Comparison of ENCODE assay signal across 8 mouse cellular contexts in genomic region chr11:51605602-51606446, GRCm38 (mm10). TPM values are rescaled to one million over a fixed set of nuclear protein-coding genes. Genes with fewer than 3 reads are reported as not detected.
A peak's percentile ranks its signal among the peaks of the same experiment; 100 is the strongest.
DNase-seq lines count a peak whose midpoint lies in the region; ATAC-seq and TF ChIP-seq lines count a peak whose summit lies in the region.

No protein-coding gene starts in this region.

- H3K27ac ChIP-seq in heart, embryonic 15.5 days = peak overlapping the region; percentile 93
- H3K27ac ChIP-seq in liver, postnatal 0 days (ENCODE audit: low read depth) = peak overlapping the region; percentile 96
- H3K27ac ChIP-seq in neural tube, embryonic 14.5 days (ENCODE audit: low read depth, low read length) = peak overlapping the region; percentile 93

- peaks cover 41% of the 10 kb centered on the region for H3K36me3 ChIP-seq in heart, embryonic 15.5 days
- peaks cover 45% of the 10 kb centered on the region for H3K36me3 ChIP-seq in liver, postnatal 0 days (replicated peaks; ENCODE audit: insufficient read depth, low read length)
- H3K36me3 ChIP-seq in neural tube, embryonic 14.5 days (ENCODE audit: control insufficient read depth, insufficient read depth, low read length) = peaks cover 45% of the 10 kb centered on the region

- WGBS in heart, embryonic 15.5 days = under 1% methylated on average over 76 of the region's 81 CpGs
- 1% methylated on average over 73 of the region's 81 CpGs for WGBS in liver, postnatal 0 days (ENCODE audit: insufficient replicate concordance)
- under 1% methylated on average over 79 of the region's 81 CpGs for WGBS in neural tube, embryonic 14.5 days

- DNase-seq in c-Kit-negative CD71-positive TER-119-positive erythroid progenitor cells, embryonic 14.5 days (ENCODE audit: low read depth, low spot score) = peak; percentile 76
- peak; percentile 56 for DNase-seq in fibroblast of lung, adult 2 months (ENCODE audit: low read depth)
- DNase-seq in kidney, postnatal 25 days = peak; percentile 93 to 97
- peak; percentile 92 for DNase-seq in liver, postnatal 0 days
- peak; percentile 91 for DNase-seq in testis, postnatal 10 days (ENCODE audit: low spot score)

- H3K9me3 ChIP-seq in heart, embryonic 15.5 days (replicated peaks) = no peaks in the 10 kb centered on the region
- no peaks in the 10 kb centered on the region for H3K9me3 ChIP-seq in liver, postnatal 0 days (ENCODE audit: low read length)
- no peaks in the 10 kb centered on the region for H3K9me3 ChIP-seq in neural tube, embryonic 14.5 days (ENCODE audit: control insufficient read depth, low read length)

- ATAC-seq in CD4-positive, CD25-positive, alpha-beta regulatory T cell, adult 4 months = peak; percentile 68
- ATAC-seq in heart, embryonic 15.5 days (replicated peaks; ENCODE audit: insufficient number of reproducible peaks, insufficient read depth, low FRiP score, low read depth) = peak; percentile 78
- ATAC-seq in liver, postnatal 0 days = peak; percentile 73
- ATAC-seq in neural tube, embryonic 14.5 days (ENCODE audit: low read depth) = peak; percentile 54

- peak overlapping the region; percentile 98 for H3K9ac ChIP-seq in heart, embryonic 15.5 days
- H3K9ac ChIP-seq in liver, postnatal 0 days (replicated peaks) = peak overlapping the region; percentile 98
- H3K9ac ChIP-seq in neural tube, embryonic 14.5 days (replicated peaks; ENCODE audit: low read depth, low read length) = peak overlapping the region; percentile 99

- no peak for TF ChIP-seq EP300 in liver, postnatal 0 days (IDR thresholded peaks at IDR 0.05; ENCODE audit: low read depth)

- peak overlapping the region; percentile 83 for H3K4me2 ChIP-seq in heart, embryonic 15.5 days
- H3K4me2 ChIP-seq in liver, postnatal 0 days (ENCODE audit: low read depth, low read length) = peak overlapping the region; percentile 82
- peak overlapping the region; percentile 61 for H3K4me2 ChIP-seq in neural tube, embryonic 14.5 days (ENCODE audit: low read depth, low read length)

- TF ChIP-seq CTCF in liver, postnatal 0 days (IDR thresholded peaks at IDR 0.05; ENCODE audit: low read depth) = no peak

- no peaks in the 10 kb centered on the region for H3K27me3 ChIP-seq in heart, embryonic 15.5 days
- H3K27me3 ChIP-seq in liver, postnatal 0 days (ENCODE audit: insufficient read depth, low read length) = no peaks in the 10 kb centered on the region
- no peaks in the 10 kb centered on the region for H3K27me3 ChIP-seq in neural tube, embryonic 14.5 days (ENCODE audit: control insufficient read depth, insufficient read depth, low read length)

- peak overlapping the region; percentile 95 for H3K4me3 ChIP-seq in heart, embryonic 15.5 days
- peak overlapping the region; percentile 95 for H3K4me3 ChIP-seq in liver, postnatal 0 days (ENCODE audit: low read depth, low read length)
- H3K4me3 ChIP-seq in neural tube, embryonic 14.5 days (ENCODE audit: low read depth, low read length) = peak overlapping the region; percentile 98

- H3K4me1 ChIP-seq in heart, embryonic 15.5 days (replicated peaks) = peaks cover 32% of the 10 kb centered on the region
- H3K4me1 ChIP-seq in liver, postnatal 0 days (ENCODE audit: insufficient read depth) = peaks cover 27% of the 10 kb centered on the region
- H3K4me1 ChIP-seq in neural tube, embryonic 14.5 days (ENCODE audit: control insufficient read depth, insufficient read depth, low read length) = peaks cover 13% of the 10 kb centered on the region

RNA-seq across cellular contexts. Expression of gene Hnrnpab, which starts 0.8 kb away (rescaled TPM):
- 10 to 100 TPM; 21.2 to 36.2 TPM for polyA plus RNA-seq in CD4-positive, CD25-positive, alpha-beta regulatory T cell, adult 4 months (2017; shearing (Covaris generic))
- 239 and 289 TPM in 2 replicates for polyA plus RNA-seq in heart, embryonic 15.5 days (2015; fragmentation: Nextera tagmentation; extraction: Ambion mirVana)
- 114 and 130 TPM in 2 replicates for polyA plus RNA-seq in liver, postnatal 0 days (2015; fragmentation: Nextera tagmentation; extraction: Ambion mirVana)
- 329 and 397 TPM in 2 replicates for polyA plus RNA-seq in neural tube, embryonic 14.5 days (2014; fragmentation: Nextera tagmentation; extraction: Ambion mirVana)

RNA-seq across cellular contexts. Expression of gene Nhp2, which starts 13.7 kb away (rescaled TPM):
- 100 to 1,000 TPM in 1 of 2 experiments, 10 to 100 TPM in 1; 87.8 to 116 TPM for polyA plus RNA-seq in CD4-positive, CD25-positive, alpha-beta regulatory T cell, adult 4 months (2017; shearing (Covaris generic))
- 64.8 and 79.8 TPM in 2 replicates for polyA plus RNA-seq in heart, embryonic 15.5 days (2015; fragmentation: Nextera tagmentation; extraction: Ambion mirVana)
- 70.1 and 76.2 TPM in 2 replicates for polyA plus RNA-seq in liver, postnatal 0 days (2015; fragmentation: Nextera tagmentation; extraction: Ambion mirVana)
- 104 and 112 TPM in 2 replicates for polyA plus RNA-seq in neural tube, embryonic 14.5 days (2014; fragmentation: Nextera tagmentation; extraction: Ambion mirVana)

RNA-seq across cellular contexts. Expression of gene Phykpl, which starts 21.3 kb away (rescaled TPM):
- 10 to 100 TPM; 27.4 to 30.3 TPM for polyA plus RNA-seq in CD4-positive, CD25-positive, alpha-beta regulatory T cell, adult 4 months (2017; shearing (Covaris generic))
- 12.4 and 14.5 TPM in 2 replicates for polyA plus RNA-seq in heart, embryonic 15.5 days (2015; fragmentation: Nextera tagmentation; extraction: Ambion mirVana)
- 14.5 TPM in 2 replicates for polyA plus RNA-seq in liver, postnatal 0 days (2015; fragmentation: Nextera tagmentation; extraction: Ambion mirVana)
- polyA plus RNA-seq in neural tube, embryonic 14.5 days (2014; fragmentation: Nextera tagmentation; extraction: Ambion mirVana) = 9.9 and 11.7 TPM in 2 replicates

RNA-seq across cellular contexts. Expression of gene Rmnd5b, which starts 29.9 kb away (rescaled TPM):
- polyA plus RNA-seq in CD4-positive, CD25-positive, alpha-beta regulatory T cell, adult 4 months (2017; shearing (Covaris generic)) = 10 to 100 TPM; 46.6 to 54.0 TPM
- 25.6 and 36.8 TPM in 2 replicates for polyA plus RNA-seq in heart, embryonic 15.5 days (2015; fragmentation: Nextera tagmentation; extraction: Ambion mirVana)
- 13.0 and 16.0 TPM in 2 replicates for polyA plus RNA-seq in liver, postnatal 0 days (2015; fragmentation: Nextera tagmentation; extraction: Ambion mirVana)
- polyA plus RNA-seq in neural tube, embryonic 14.5 days (2014; fragmentation: Nextera tagmentation; extraction: Ambion mirVana) = 81.8 and 93.5 TPM in 2 replicates

RNA-seq across cellular contexts. Expression of gene N4bp3, which starts 44.8 kb away (rescaled TPM):
- 1 to 10 TPM; 1.2 to 2.5 TPM for polyA plus RNA-seq in CD4-positive, CD25-positive, alpha-beta regulatory T cell, adult 4 months (2017; shearing (Covaris generic))
- 16.6 and 18.8 TPM in 2 replicates for polyA plus RNA-seq in heart, embryonic 15.5 days (2015; fragmentation: Nextera tagmentation; extraction: Ambion mirVana)
- polyA plus RNA-seq in liver, postnatal 0 days (2015; fragmentation: Nextera tagmentation; extraction: Ambion mirVana) = 2.4 and 2.8 TPM in 2 replicates
- polyA plus RNA-seq in neural tube, embryonic 14.5 days (2014; fragmentation: Nextera tagmentation; extraction: Ambion mirVana) = 16.2 and 17.7 TPM in 2 replicates

Comparison
In these comparisons a context has a peak if more than half of its experiments do, and no peak if none do; other contexts are left out.
1. Peak in every context shown above with its lines: DNase-seq, ATAC-seq, H3K4me3 ChIP-seq and H3K27ac ChIP-seq.